Mouse (Mus musculus) fibroblast of lung, adult 2 months (primary cell): ENCODE results near the gene Rnf185.

Experiments
- DNase-seq: peaks from one replicate; pipeline ENCODE4 v3.0.0-alpha.2; 2011; ENCODE audit warnings: low read depth

Gene Rnf185

DNA sequence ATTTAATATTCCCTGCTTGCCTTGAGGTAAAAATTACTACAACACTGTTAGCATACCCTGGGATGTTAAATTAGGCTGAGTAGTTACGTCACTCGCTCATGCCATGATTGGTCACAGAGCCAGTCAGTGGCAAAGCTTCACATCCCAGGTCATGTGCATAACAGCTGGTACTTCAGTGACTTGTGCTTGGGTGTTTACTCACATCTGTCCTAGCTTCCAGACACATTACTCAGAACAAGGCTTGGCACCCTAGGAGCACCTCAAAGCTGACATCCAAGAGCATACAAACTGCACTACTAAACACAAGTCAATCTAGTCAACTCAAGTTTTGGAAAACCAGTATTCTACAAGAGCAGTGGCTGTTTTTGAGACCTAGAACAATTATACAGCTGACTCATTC, 9.1 kb downstream of the Rnf185 start:
- DNase-seq: peak; percentile 61

DNA sequence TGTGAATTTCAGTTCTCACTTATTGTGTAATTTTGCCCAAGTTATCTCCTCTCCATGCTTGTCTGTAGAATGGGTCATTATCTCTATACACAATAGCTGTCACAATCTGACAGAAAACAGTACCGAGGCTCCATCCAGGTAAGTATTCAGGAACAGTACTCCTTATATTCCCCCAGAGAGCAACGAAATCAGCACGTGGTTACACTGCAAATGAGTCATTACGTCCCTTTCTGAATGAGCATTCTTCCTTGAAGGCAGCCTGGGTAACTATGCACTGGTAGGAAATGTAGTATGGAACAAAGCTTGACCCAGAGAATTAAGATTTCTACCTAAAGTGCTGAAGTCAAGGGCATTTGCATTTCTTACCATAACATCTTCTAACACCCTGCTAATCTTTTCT, 9.5 kb downstream of the Rnf185 start:
- DNase-seq: no peak

DNA sequence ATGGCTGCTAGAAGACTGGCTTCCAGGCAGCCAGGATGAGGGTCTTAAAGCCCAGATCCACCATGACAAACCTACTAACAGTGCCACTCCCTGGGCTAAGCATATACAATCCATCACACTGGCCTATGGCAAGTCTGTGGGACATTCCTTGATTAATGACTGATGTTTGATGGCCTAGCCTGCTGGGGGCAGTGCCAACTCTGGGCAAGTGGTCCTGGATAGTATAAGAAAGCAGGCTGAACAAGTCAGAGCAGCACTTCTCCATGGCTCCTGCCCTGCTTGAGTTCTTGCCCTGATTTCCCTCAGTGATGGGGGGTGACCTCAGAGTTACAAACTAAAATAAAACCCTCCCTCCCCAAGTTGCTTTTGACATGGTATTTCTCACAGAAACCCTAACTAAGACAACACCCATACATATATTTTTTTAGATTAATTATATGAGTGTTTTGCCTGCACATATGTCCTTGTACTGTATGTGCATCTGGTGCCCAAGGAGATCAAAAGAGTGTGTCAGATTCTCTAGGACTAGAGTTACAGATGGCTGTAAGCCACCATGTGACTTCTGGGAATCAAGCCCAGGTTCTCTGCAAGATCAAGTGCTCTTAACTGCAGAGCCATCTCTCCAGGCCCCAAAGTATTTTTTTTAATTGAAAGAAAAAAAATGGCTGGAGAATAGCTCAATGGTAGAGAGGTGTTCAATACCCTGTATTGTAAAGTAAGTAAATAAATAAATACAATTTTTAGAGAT, 10.3 kb downstream of the Rnf185 start:
- no peak for DNase-seq

DNA sequence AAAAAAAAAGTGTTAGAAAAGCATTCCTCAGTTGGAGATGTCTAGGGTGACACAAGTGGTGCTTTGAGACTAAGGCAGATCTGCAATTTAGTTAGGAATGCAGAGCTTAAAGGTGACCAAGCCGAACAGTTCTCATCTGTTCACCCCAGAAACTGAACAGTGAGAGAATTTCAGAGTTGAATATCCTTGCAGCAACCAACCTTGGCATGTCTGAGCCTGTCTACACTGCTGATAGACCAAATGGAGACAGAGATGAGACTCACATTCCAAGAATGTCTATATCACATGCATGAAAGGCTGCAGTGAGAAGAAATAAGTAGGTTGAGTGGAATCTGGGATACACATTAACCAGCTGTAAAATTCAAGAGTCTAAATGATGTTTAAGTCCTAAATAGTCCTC, 14.5 kb downstream of the Rnf185 start:
- DNase-seq: no peak

DNA sequence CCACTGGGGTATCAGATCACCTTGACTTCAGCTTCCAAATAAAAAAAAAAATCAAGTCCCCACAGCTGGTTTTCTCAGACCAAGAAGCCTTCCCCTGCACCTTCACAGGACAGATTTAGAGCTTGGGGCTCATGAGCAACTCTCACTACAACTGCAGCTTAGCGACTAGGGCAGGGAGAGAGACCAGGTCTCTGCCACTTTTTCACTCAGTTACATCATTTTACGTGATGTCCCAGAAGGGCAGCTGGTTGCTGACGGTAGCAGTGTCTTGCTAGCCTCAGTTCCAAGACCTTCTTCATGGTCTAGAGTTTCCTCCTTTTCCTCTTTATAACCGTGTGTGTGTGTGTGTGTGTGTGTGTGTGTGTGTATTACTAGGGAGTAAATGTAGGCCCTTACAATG, 18.4 kb downstream of the Rnf185 start:
- DNase-seq: no peak

DNA sequence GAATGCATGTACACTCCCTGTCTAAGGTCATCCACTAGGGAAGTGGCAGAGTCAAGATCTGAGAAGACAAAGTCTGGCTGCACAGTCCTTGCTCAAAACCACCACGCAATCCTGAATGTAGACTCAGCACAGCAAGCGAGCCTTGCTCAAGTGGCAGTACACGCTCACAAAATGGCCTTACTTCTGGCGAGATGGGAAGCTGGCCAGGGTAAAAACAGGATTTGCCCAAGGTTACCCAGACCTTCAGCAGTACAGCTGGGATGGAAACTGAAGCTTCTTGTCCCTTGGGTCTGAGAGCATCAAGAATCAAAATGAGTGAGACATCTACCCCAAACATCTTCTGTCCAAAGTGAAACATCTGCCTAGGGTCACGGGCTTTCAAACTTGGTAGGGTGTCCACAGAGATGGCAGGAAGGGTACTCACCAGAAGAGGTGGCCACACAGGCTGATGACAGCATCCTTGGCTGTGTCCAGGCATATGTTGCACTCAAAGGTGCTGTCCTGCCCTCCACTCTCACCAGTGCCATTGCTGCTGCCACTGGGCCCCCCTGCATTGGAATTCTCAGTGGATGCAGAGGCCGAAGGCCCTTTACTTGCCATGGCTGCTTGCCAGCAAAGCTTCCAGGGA, 20.1 kb downstream of the Rnf185 start:
- no peak for DNase-seq

DNA sequence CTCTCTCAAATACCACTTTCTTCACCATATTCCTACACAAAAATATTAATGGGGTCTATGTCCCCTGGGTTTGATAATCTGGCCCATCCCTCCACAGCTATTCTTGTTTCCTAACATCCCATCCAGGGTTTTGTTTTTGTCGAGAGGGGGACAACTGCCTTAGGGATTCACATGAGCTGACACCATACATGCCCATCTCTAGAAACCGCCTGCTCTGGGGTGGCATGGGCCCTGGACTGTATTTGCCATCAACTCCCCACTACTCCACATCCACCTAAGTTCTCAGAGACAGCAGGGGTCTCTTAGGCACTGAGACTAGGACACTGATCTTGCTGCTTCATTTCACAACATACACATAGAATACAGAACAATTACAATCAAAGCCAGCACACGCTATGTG, 20.6 kb downstream of the Rnf185 start:
- no peak for DNase-seq

DNA sequence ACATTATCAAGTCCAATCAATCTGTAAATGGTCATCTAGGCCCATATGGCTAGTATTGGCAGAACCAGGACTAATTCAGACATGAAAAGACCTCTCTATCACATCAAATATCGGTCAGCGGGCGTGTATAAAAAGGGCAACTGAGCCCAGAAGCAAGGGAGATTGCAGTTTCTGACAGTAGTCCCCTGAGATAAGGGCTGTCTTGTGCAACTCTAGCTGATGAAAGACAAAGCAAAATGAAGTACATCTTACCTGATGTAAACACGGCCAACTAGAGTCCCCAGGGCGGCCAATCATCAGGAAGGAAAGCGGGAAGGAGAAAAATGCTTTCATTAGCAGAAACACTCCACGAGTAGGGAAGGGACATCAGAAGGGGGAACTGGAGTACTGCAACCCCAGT, 23.5 kb downstream of the Rnf185 start:
- DNase-seq: no peak

DNA sequence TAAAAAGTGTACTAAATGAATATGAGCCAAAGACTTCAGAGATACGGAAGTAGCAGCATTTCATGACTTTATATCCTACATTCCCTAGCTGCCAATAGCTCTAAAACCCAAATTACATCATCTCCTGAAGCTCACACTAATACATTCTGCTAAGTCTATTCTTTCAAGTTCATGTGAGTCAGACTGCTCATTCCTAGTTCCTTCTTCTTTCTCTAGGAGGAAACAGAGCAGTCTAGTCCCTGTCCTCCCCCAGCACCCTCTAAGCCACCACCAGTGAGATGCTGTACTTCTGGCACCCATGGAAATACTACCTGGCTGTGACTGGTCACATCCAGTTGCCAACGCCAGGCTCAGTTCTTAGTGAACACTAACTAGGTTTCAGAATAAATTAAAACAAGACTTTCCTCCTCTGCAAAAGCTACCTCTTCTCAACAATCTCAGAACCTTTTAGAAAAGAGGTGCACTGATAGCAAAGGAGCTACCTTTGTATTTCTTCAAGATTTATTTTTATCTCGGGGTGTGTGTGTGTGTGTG, 24.4 kb downstream of the Rnf185 start:
- no peak for DNase-seq

DNA sequence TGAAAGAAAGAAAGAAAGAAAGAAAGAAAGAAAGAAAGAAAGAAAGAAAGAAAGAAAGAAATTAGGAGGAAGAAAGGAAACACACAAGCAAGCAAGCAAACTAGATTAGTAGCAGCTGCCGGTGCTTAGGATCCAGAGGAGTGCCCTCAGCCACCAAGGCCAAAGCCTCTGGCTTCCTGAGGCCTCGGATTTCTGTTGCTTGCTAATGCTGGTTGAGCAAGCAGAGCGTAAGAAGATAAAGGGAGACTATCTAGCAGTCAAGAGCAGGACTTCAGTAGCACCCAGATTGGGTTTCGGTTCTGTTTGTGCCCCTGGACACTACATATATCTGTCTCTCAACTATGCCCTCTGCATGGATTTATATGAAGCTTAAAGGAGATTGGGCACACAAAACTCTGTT, 29.9 kb downstream of the Rnf185 start:
- DNase-seq: no peak

DNA sequence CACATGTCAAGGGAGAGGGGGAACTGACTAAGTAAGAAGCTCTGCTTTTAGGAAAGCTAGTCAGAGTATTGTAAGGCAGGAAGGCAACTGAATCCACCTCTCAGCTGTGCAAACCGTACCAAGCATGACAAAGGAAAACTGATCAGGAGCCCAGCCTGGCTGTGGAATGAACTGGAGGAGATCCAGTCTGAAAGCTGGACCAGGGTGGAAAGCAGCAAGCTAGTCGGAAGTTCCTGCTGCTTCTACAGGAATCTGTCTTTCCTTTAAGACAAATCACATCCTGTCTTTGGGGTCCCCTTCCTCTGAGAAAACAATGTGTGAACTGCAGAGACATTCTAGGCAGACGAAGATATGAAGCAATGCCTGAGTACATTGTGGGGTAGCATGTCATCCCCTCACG, 33.4 kb downstream of the Rnf185 start:
- peak; percentile 13 for DNase-seq

DNA sequence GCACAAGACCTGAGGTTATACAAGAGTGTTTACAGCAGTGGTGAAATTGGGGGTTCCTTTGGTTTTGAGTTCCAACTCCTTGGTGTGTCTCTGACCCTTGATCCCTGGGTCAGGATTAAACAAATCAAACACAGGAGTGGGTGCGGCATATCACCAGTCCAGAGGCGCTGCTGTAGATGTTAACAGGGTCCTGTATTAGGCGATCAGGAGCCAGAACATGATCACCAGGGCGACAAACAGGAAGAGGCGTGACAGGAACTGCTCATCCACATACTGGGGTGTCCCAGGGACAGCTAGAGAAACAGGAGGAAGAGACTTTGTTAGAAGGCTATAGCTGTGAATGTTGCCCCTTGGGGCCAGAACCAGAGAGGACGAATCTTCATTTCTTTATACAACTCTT, 34.4 kb downstream of the Rnf185 start:
- DNase-seq: no peak

DNA sequence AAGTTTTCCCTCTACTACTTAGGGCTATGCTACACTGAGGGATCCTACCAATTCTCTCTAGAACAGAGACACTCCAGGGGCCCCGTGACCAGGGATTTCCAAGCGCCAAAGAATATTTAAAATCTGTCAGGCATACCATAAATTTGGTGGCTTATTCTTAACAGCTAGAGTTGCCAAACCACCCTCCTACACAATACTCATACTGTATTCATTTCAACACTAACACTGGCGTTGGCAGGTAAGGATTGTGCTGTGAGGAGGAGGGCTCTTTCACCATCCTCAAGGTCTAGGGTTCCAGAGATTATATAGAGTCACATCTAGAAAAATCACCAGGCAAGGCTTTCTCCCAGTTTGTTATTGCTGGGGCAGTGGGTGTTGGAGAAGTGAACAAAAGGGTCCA, 35.8 kb downstream of the Rnf185 start:
- DNase-seq: no peak

DNA sequence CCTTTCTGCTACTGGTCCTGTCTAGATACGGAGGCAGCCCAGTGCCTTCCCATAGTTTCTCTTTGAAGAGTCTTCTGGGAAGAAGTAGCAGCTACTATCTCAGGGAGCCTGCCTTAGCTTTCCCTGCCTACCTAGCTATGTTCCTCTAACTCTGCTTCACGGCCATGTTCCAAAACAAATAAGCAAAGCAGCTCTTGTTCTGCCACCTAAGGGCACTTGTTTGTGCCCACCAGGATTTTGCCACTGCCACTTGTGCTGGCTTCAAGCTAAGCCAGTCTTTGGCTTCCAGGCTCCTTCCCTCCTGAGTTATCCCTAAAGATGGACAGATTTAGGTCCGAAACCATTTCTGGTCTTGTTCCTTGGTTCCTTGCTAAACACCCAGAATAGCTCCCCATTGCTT, 40.1 kb downstream of the Rnf185 start:
- no peak for DNase-seq

DNA sequence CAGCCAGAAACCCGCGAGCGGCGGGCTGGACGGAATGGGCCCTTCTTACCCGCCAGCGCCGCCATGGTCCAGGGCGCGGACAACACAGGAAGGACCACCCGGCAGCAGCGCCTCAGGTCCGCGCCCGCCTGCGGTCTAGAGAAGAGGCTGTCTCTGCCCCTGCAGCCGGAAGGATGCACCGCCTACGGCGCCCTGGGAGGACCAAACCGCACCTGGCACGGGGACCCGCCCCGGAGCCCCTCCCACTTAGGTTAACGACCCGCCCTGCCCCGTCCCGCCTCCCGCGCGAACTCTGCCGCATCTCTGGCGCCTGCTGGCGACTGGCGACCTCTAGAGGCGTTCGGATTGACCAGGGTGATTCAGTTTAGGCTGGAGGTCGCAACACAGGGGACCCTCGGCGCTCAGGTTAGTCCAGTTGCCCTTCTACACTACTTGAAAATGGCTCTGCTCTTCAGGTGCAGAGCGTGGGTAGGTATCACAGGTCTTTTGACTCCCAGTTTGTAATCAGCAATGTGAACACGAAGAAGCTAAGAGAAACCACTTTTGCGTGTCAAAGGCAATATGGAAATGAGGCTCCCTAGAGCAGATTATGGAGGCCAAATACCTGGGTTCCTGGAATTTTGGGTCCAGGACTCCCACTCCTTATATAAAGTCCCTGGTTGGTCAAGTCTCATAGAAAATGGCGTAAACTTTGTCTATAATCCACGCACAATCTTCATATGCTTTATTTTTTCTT, 43.0 kb downstream of the Rnf185 start, which contains the start of gene Limk2:
Gene Limk2, minus strand, starts transcription at position 193 of the 736 bp plus-strand sequence.
- peak; percentile 59 for DNase-seq

DNA sequence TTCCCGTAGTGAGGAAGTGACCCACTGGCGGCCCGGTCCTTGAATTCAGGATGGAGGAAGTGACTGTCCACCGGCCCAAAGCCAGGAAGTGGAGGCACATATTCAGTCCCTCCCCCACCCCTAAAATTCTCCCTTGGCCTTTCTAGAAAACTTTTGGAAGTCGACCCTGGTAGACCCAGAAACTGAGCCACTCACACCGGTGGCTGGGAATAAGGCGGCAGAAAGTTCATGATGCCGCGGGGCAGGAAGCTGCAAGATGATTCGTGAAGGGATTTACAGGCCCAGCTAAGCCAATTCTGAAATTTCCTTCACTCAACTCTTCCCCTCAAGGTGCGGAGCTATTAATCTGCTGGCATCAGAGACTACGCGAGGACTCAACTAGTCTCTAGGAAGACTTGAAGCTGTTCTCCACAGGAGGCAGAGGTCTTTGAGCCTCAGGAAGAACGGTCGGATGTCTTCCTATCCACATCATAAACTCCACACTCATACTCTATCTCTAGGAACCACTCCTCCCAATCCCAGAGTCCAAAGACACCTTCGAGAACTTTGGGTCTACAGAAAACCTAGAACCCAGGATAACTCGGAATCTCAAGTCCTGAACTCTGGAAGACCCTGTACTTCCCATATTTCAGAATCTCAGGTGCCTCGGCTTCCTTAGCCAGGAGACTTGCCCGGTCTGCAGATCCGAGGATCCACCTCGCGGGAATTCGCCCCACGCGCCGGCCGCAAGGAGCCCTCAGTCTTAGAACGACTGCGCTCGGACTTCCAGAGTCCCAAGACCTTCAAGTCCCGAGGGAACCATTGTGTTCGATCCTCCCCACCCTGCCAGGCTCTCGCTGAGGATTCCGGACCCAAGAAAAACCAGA, 43.8 kb downstream of the Rnf185 start:
- DNase-seq: no peak

DNA sequence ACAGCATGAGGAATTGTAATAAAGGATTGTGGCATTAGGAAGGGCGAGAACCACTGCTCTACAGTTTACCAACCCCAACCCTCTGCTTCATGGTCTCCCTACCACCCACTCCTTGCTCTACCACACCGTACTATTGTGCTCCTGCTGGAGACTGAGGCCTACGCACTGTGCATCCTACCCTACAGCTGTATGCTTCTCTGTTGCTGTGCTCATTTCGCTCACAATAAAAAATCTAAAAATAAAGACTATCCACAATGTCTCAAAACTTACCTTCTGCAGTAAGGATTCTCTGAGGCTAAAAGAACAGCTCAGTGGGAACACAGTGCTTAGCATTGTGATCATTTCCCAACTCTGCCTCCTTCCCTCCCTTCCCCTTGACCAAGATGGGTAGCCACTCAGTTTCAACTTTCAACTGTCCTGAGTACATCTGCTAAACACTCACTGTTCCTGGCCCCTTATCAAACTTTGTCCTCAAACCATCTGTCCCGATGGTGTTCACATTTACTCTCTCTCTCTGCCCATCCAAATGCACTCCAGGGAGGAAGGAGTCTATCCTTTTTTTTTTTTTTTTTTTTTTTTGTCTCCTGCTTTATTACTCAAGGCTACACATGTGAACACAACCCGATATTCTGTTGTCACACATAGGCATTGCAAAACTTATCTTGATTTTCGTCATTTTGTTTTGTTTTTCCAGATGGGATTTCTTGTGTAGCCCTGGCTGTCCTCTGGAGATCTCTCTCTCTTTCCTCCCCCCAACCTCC, 47.7 kb downstream of the Rnf185 start:
- DNase-seq: no peak

DNA sequence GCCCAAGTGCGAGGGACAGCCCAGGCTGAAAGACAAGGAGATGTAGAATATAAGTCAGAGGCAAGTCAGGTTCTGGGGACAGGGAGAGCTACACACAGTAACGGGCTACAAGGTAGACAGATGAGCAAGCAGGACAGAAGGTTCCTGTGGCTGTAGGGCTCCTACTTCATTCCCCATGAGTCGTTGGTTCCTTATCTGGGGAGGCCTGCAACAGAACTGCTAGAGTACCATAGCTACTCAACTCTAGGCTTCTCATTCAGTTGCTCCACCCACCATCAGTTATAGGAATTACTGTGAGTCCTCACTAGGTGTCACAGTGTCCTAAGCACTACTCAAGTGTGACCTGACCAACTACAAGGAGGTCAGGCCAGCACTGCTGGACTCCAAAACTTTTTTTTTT, 49.1 kb downstream of the Rnf185 start:
- DNase-seq: no peak

DNA sequence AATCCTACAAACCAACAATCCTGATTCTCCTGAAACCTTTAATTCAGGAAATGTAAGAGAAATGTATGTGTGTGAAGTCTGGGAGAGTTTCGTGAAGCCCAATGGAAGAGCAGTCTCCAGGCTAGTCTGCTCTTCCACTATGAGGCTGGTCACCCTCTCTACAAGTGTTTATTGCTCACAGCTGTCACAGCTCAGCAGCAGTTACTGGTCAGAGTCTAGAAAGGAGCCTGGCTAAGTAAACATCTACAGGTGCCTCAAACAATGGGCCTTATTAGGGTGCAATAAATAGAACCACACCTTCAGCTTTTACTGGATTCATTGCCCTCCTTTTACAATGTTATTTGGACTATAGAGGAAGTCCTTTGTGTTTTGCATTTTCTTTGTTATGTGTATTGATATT, 53.8 kb downstream of the Rnf185 start:
- DNase-seq: no peak

DNA sequence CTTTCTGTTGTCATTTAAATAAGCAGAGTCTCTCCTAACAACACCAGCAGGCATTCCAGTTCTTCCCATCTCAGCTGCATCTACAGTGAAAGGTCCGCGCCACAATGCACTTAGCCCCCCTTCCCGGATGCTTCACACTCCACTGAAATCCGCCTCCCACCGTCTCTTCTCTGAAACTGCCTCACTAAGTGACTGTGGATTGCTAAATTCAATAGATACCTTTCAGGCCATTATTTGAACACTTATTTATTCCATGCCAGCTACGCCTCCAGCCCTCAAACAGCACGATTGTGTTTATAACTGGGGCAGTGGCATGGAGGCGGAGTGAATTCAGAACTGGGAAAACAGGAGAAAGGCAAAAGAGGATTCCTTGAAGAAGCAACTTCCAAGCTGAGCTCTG, 55.6 kb downstream of the Rnf185 start:
- no peak for DNase-seq

DNA sequence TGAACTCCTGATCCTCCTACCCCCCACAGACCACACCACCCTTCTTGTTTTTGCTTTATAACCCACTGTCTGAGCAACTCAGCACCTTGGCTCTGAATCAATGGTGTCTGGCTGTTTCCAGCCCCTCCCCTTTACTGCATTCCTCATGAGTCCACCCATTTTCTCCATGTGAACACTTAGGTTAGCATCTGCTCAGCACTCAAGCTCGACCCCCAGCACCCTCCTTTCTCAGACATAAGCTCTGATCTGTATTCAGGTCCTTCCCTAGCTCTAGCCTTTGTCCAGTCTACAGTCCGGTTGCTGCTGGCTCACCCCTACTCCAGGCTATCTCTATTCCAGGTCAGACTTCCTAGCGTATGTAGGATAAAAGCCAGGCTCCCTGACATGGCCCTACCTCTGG, 56.1 kb downstream of the Rnf185 start:
- DNase-seq: no peak
